Mouse (Mus musculus) ES-E14 (cell line): ENCODE measurements around the gene Edaradd.

Source experiments
- CHD2 ChIP-seq: IDR thresholded peaks from 2 replicates; pipeline ENCODE4 v1.6.1; 2014; ENCODE audit warnings: mild to moderate bottlenecking, low read depth, low read length, inconsistent platforms
- HCFC1 ChIP-seq: IDR thresholded peaks from 2 replicates; pipeline ENCODE4 v1.6.1; 2012; ENCODE audit warnings: low read length, inconsistent platforms, borderline replicate concordance; ENCODE audit not compliant: insufficient read depth
- ZC3H11A ChIP-seq: IDR thresholded peaks from 2 replicates; pipeline ENCODE4 v1.6.1; 2012; ENCODE audit warnings: low read depth, mild to moderate bottlenecking, inconsistent platforms, low read length, borderline replicate concordance
- ZNF384 ChIP-seq: IDR thresholded peaks from 2 replicates; pipeline ENCODE4 v1.6.1; 2012; ENCODE audit warnings: low read depth, low read length, inconsistent platforms

DNA sequence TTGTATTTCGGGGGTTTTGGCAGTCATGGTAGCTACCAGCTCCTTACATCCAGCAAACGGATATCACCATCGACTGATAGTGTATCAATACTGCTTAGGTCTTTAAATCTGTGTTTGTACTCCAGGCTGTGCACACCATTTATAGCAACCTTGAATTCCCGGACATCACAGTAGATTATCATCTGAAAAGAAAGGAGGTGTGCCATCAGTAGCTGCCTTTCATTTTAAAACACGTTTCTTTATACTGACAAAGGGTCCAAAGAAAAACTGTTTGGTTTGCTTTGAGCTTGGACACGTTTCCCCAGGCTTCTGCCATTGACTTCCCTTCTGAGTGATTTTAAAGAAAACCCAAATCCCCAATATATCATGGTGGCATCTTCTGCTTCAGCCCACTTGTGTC lies 79.4 kb downstream of the Edaradd start:
- TF ChIP-seq ZC3H11A (no peak), HCFC1 (no peak), CHD2 (no peak), ZNF384 (no peak)
